ENCODE assay signal across 8 mouse cellular contexts in genomic region chr4:126105131-126105783, GRCm38 (mm10). TPM values are rescaled to one million over a fixed set of nuclear protein-coding genes. Genes with fewer than 3 reads are reported as not detected.
DNase-seq lines count a peak whose midpoint lies in the region; ATAC-seq lines count a peak whose summit lies in the region.

No protein-coding gene starts in this region.

- H3K9me3 ChIP-seq in heart, embryonic 11.5 days (replicated peaks; ENCODE audit: control insufficient read depth, low read length) = no peaks in the 10 kb centered on the region
- H3K9me3 ChIP-seq in hindbrain, embryonic 11.5 days (ENCODE audit: control insufficient read depth, low read length) = no peaks in the 10 kb centered on the region
- H3K9me3 ChIP-seq in midbrain, embryonic 11.5 days (ENCODE audit: control insufficient read depth, low read length) = no peaks in the 10 kb centered on the region

- no peak overlapping the region for H3K27ac ChIP-seq in heart, embryonic 11.5 days (ENCODE audit: low read depth, low read length)
- H3K27ac ChIP-seq in hindbrain, embryonic 11.5 days (ENCODE audit: low read depth, low read length) = no peak overlapping the region
- H3K27ac ChIP-seq in midbrain, embryonic 11.5 days (ENCODE audit: low read depth, low read length) = no peak overlapping the region

- H3K4me1 ChIP-seq in heart, embryonic 11.5 days (ENCODE audit: control insufficient read depth, insufficient read depth, low read length) = peaks cover 67% of the 10 kb centered on the region
- H3K4me1 ChIP-seq in hindbrain, embryonic 11.5 days (replicated peaks; ENCODE audit: control insufficient read depth, insufficient read depth, low read length) = peaks cover 4% of the 10 kb centered on the region; the same call in 1 of the 2 replicates
- H3K4me1 ChIP-seq in midbrain, embryonic 11.5 days (ENCODE audit: control insufficient read depth, insufficient read depth, low read length) = peaks cover 30% of the 10 kb centered on the region

- H3K9ac ChIP-seq in heart, embryonic 11.5 days (ENCODE audit: low read depth, low read length) = 0 out of 2 replicates have a peak overlapping the region, but pooled peaks have one; percentile 39
- no peak overlapping the region; the same call in 1 of the 2 replicates for H3K9ac ChIP-seq in hindbrain, embryonic 11.5 days (ENCODE audit: low read depth, low read length)
- no peak overlapping the region; the same call in 1 of the 2 replicates for H3K9ac ChIP-seq in midbrain, embryonic 11.5 days (ENCODE audit: low read length)

- ATAC-seq in heart, embryonic 11.5 days (replicated peaks; ENCODE audit: insufficient number of reproducible peaks, low FRiP score, low TSS enrichment) = no peak
- ATAC-seq in hindbrain, embryonic 11.5 days (ENCODE audit: low FRiP score) = no peak
- no peak for ATAC-seq in midbrain, embryonic 11.5 days (ENCODE audit: low FRiP score)

- H3K36me3 ChIP-seq in heart, embryonic 11.5 days (ENCODE audit: control insufficient read depth, insufficient read depth, low read length) = no peaks in the 10 kb centered on the region; the same call in 1 of the 2 replicates
- H3K36me3 ChIP-seq in hindbrain, embryonic 11.5 days (ENCODE audit: control insufficient read depth, insufficient read depth, low read length) = no peaks in the 10 kb centered on the region
- no peaks in the 10 kb centered on the region for H3K36me3 ChIP-seq in midbrain, embryonic 11.5 days (ENCODE audit: control insufficient read depth, insufficient read depth, low read length)

- H3K27me3 ChIP-seq in heart, embryonic 11.5 days (ENCODE audit: control insufficient read depth, insufficient read depth, low read length) = no peaks in the 10 kb centered on the region
- no peaks in the 10 kb centered on the region for H3K27me3 ChIP-seq in hindbrain, embryonic 11.5 days (ENCODE audit: control insufficient read depth, insufficient read depth, low read length)
- no peaks in the 10 kb centered on the region for H3K27me3 ChIP-seq in midbrain, embryonic 11.5 days (ENCODE audit: control insufficient read depth, insufficient read depth, low read length)

- WGBS in heart, embryonic 11.5 days (ENCODE audit: insufficient replicate concordance) = 61% methylated on average over 7 of the region's 7 CpGs
- WGBS in hindbrain, embryonic 11.5 days = 54% methylated on average over 7 of the region's 7 CpGs
- 55% methylated on average over 7 of the region's 7 CpGs for WGBS in midbrain, embryonic 11.5 days

- peak overlapping the region; percentile 99 for H3K4me2 ChIP-seq in heart, embryonic 11.5 days
- peak overlapping the region; percentile 93 for H3K4me2 ChIP-seq in hindbrain, embryonic 11.5 days (replicated peaks; ENCODE audit: low read depth, low read length)
- peak overlapping the region; percentile 97 for H3K4me2 ChIP-seq in midbrain, embryonic 11.5 days

- DNase-seq in heart, adult 9 months (ENCODE audit: low spot score in 2 of 2) = no peak
- peak; percentile 34 for DNase-seq in Muller cell, postnatal 12 days (ENCODE audit: inconsistent ontology term)
- DNase-seq in hindbrain, embryonic 11.5 days (ENCODE audit: low spot score) = no peak
- peak; percentile 75 for DNase-seq in midbrain, embryonic 11.5 days (ENCODE audit: low spot score, missing footprints)
- DNase-seq in ovary, postnatal 14 days (ENCODE audit: low spot score) = no peak
- no peak for DNase-seq in urinary bladder, adult 2 months (ENCODE audit: low spot score)
- no peak for DNase-seq in left cerebral cortex, adult 9 months (ENCODE audit: low spot score in 2 of 2)

- peak overlapping the region; percentile 97 for H3K4me3 ChIP-seq in heart, embryonic 11.5 days (ENCODE audit: low read depth, low read length)
- H3K4me3 ChIP-seq in hindbrain, embryonic 11.5 days (ENCODE audit: low read depth, low read length) = peak overlapping the region; percentile 94
- peak overlapping the region; percentile 90 for H3K4me3 ChIP-seq in midbrain, embryonic 11.5 days (ENCODE audit: low read depth, low read length)

RNA-seq across cellular contexts. Expression of gene Stk40, which starts 1.5 kb away (rescaled TPM):
- polyA plus RNA-seq in heart, embryonic 11.5 days (2014; fragmentation: Nextera tagmentation; extraction: Ambion mirVana) = 18.5 and 23.2 TPM in 2 replicates
- 19.0 and 26.0 TPM in 2 replicates for polyA plus RNA-seq in hindbrain, embryonic 11.5 days (2014; fragmentation: Nextera tagmentation; extraction: Ambion mirVana)
- polyA plus RNA-seq in midbrain, embryonic 11.5 days (2014; fragmentation: Nextera tagmentation; extraction: Ambion mirVana) = 20.8 and 25.4 TPM in 2 replicates
- 26.3 and 40.8 TPM in 2 replicates for polyA plus RNA-seq in urinary bladder, adult 2 months (2012; rRNA removed)

RNA-seq across cellular contexts. Expression of gene Lsm10, which starts 8.8 kb away (rescaled TPM):
- 42.8 and 44.5 TPM in 2 replicates for polyA plus RNA-seq in heart, embryonic 11.5 days (2014; fragmentation: Nextera tagmentation; extraction: Ambion mirVana)
- polyA plus RNA-seq in hindbrain, embryonic 11.5 days (2014; fragmentation: Nextera tagmentation; extraction: Ambion mirVana) = 44.1 and 45.5 TPM in 2 replicates
- 40.8 and 45.7 TPM in 2 replicates for polyA plus RNA-seq in midbrain, embryonic 11.5 days (2014; fragmentation: Nextera tagmentation; extraction: Ambion mirVana)
- polyA plus RNA-seq in urinary bladder, adult 2 months (2012; rRNA removed) = 48.2 and 49.5 TPM in 2 replicates

RNA-seq across cellular contexts. Expression of gene Eva1b, which starts 42.3 kb away (rescaled TPM):
- 31.9 and 33.5 TPM in 2 replicates for polyA plus RNA-seq in heart, embryonic 11.5 days (2014; fragmentation: Nextera tagmentation; extraction: Ambion mirVana)
- polyA plus RNA-seq in hindbrain, embryonic 11.5 days (2014; fragmentation: Nextera tagmentation; extraction: Ambion mirVana) = 33.1 and 36.0 TPM in 2 replicates
- 22.4 and 24.8 TPM in 2 replicates for polyA plus RNA-seq in midbrain, embryonic 11.5 days (2014; fragmentation: Nextera tagmentation; extraction: Ambion mirVana)
- 64.1 and 68.0 TPM in 2 replicates for polyA plus RNA-seq in urinary bladder, adult 2 months (2012; rRNA removed)

RNA-seq across cellular contexts. Expression of gene Oscp1, which starts 46.9 kb away (rescaled TPM):
- polyA plus RNA-seq in heart, embryonic 11.5 days (2014; fragmentation: Nextera tagmentation; extraction: Ambion mirVana) = 5.3 TPM in 2 replicates
- polyA plus RNA-seq in hindbrain, embryonic 11.5 days (2014; fragmentation: Nextera tagmentation; extraction: Ambion mirVana) = 26.4 and 27.1 TPM in 2 replicates
- 22.5 and 25.9 TPM in 2 replicates for polyA plus RNA-seq in midbrain, embryonic 11.5 days (2014; fragmentation: Nextera tagmentation; extraction: Ambion mirVana)
- polyA plus RNA-seq in urinary bladder, adult 2 months (2012; rRNA removed) = 1.2 and 3.3 TPM in 2 replicates

RNA-seq across cellular contexts. Expression of gene Sh3d21, which starts 58.0 kb away (rescaled TPM):
- 2.7 and 3.1 TPM in 2 replicates for polyA plus RNA-seq in heart, embryonic 11.5 days (2014; fragmentation: Nextera tagmentation; extraction: Ambion mirVana)
- 2.0 and 2.7 TPM in 2 replicates for polyA plus RNA-seq in hindbrain, embryonic 11.5 days (2014; fragmentation: Nextera tagmentation; extraction: Ambion mirVana)
- 1.4 TPM in 2 replicates for polyA plus RNA-seq in midbrain, embryonic 11.5 days (2014; fragmentation: Nextera tagmentation; extraction: Ambion mirVana)
- polyA plus RNA-seq in urinary bladder, adult 2 months (2012; rRNA removed) = 10.1 and 11.8 TPM in 2 replicates

Comparison
In these comparisons a context has a peak if more than half of its experiments do, and no peak if none do; other contexts are left out.
1. DNase-seq: peak in Muller cell, postnatal 12 days (single experiment) and midbrain, embryonic 11.5 days (single experiment); none in heart, adult 9 months (0 of 2), hindbrain, embryonic 11.5 days (single experiment), ovary, postnatal 14 days (single experiment), urinary bladder, adult 2 months (single experiment) and left cerebral cortex, adult 9 months (0 of 2).
2. Peak in every context shown above with its lines, with median percentiles within 50 percentile points of each other: H3K4me2 ChIP-seq and H3K4me3 ChIP-seq.